Mouse (Mus musculus) lung, postnatal 0 days (tissue): ENCODE results near the gene Elp5.

Source experiments
- CTCF ChIP-seq: IDR thresholded peaks from 2 replicates; pipeline ENCODE4 v1.5.1; 2016; ENCODE audit warnings: antibody characterized with exemption, mild to moderate bottlenecking
- EP300 ChIP-seq: IDR thresholded peaks from 2 replicates; pipeline ENCODE4 v1.6.1; 2016; ENCODE audit warnings: antibody characterized with exemption, mild to moderate bottlenecking, control low read depth

GRCm38 (mm10) chr11:69952274-69952673, 30.0 kb downstream of the Elp5 start:
- TF ChIP-seq CTCF (peak; percentile 57), EP300 (no peak)
